Mouse (Mus musculus): ENCODE data around the gene Bcl2l13. TPM values are rescaled to one million over a fixed set of nuclear protein-coding genes. Genes with fewer than 3 reads are reported as not detected.

Gene Bcl2l13
- total and polyA plus RNA-seq, 2 experiments: 17.4 to 24.3 TPM

- DNase-seq (ENCODE audit: extremely low read depth, low read depth, low spot score): no peak
- 37% methylated on average over 2 of the region's 2 CpGs for WGBS
Measured at GRCm38 (mm10) chr6:120926880-120927279, 90.9 kb downstream of the Bcl2l13 start.

GRCm38 (mm10) chr6:120927765-120928164 lies 91.8 kb downstream of the Bcl2l13 start:
- Histone ChIP-seq H3K36me3 (ENCODE audit: control insufficient read depth, insufficient read depth, low read length) (peaks cover 2% of the 10 kb centered on the region; the same call in 1 of the 2 replicates), H3K4me3 (ENCODE audit: insufficient read depth, low read depth, low read length) (no peak overlapping the region), H3K4me1 (ENCODE audit: control insufficient read depth, insufficient read depth, low read length) (peaks cover 14% of the 10 kb centered on the region), H3K27ac (replicated peaks; ENCODE audit: insufficient read depth, low read depth, low read length) (0 out of 2 replicates have a peak overlapping the region, but pooled peaks have one; percentile 2), H3K9ac (ENCODE audit: low read depth, low read length) (no peak overlapping the region), H3K79me2 (ENCODE audit: control insufficient read depth, insufficient read depth, low read length) (no peaks in the 10 kb centered on the region), H3K27me3 (ENCODE audit: control insufficient read depth, insufficient read depth, low read length) (no peaks in the 10 kb centered on the region)
- DNase-seq (ENCODE audit: extremely low read depth, low read depth, low spot score): peak; percentile 79
- TF ChIP-seq POLR2A (IDR thresholded peaks at IDR 0.05; ENCODE audit: extremely low read depth, insufficient read depth, low read length) (no peak), CTCF (IDR thresholded peaks at IDR 0.05; ENCODE audit: low read depth, low read length) (no peak)
- WGBS: 13% methylated on average over 3 of the region's 3 CpGs

More at GRCm38 (mm10) chr6:120926880-120927279, 90.9 kb downstream of the Bcl2l13 start:
- peak overlapping the region; percentile 5 for H3K27ac ChIP-seq (replicated peaks; ENCODE audit: insufficient read depth, low read depth, low read length)
- H3K9ac ChIP-seq (ENCODE audit: low read depth, low read length): 0 out of 2 replicates have a peak overlapping the region, but pooled peaks have one; percentile 3
- peaks cover 13% of the 10 kb centered on the region for H3K4me1 ChIP-seq (ENCODE audit: control insufficient read depth, insufficient read depth, low read length)
- H3K36me3 ChIP-seq (ENCODE audit: control insufficient read depth, insufficient read depth, low read length): peaks cover 2% of the 10 kb centered on the region; the same call in 1 of the 2 replicates
- no peaks in the 10 kb centered on the region for H3K79me2 ChIP-seq (ENCODE audit: control insufficient read depth, insufficient read depth, low read length)
- H3K4me3 ChIP-seq (ENCODE audit: insufficient read depth, low read depth, low read length): no peak overlapping the region
- no peaks in the 10 kb centered on the region for H3K27me3 ChIP-seq (ENCODE audit: control insufficient read depth, insufficient read depth, low read length)
- TF ChIP-seq CTCF (IDR thresholded peaks at IDR 0.05; ENCODE audit: low read depth, low read length): no peak
- TF ChIP-seq POLR2A (IDR thresholded peaks at IDR 0.05; ENCODE audit: extremely low read depth, insufficient read depth, low read length): no peak

- TF ChIP-seq POLR2A (IDR thresholded peaks at IDR 0.05; ENCODE audit: extremely low read depth, insufficient read depth, low read length): no peak
- no peak for TF ChIP-seq CTCF (IDR thresholded peaks at IDR 0.05; ENCODE audit: low read depth, low read length)
- Histone ChIP-seq H3K27me3 (ENCODE audit: control insufficient read depth, insufficient read depth, low read length) (no peaks in the 10 kb centered on the region), H3K27ac (replicated peaks; ENCODE audit: insufficient read depth, low read depth, low read length) (no peak overlapping the region), H3K4me3 (ENCODE audit: insufficient read depth, low read depth, low read length) (no peak overlapping the region), H3K79me2 (ENCODE audit: control insufficient read depth, insufficient read depth, low read length) (no peaks in the 10 kb centered on the region), H3K4me1 (ENCODE audit: control insufficient read depth, insufficient read depth, low read length) (peaks cover 14% of the 10 kb centered on the region), H3K36me3 (ENCODE audit: control insufficient read depth, insufficient read depth, low read length) (peaks cover 2% of the 10 kb centered on the region), H3K9ac (ENCODE audit: low read depth, low read length) (no peak overlapping the region)
- 58% methylated on average over 1 of the region's 1 CpGs for WGBS
- no peak for DNase-seq (ENCODE audit: extremely low read depth, low read depth, low spot score)
Measured at GRCm38 (mm10) chr6:120929421-120929820, 93.4 kb downstream of the Bcl2l13 start.

- Histone ChIP-seq H3K4me3 (ENCODE audit: insufficient read depth, low read depth, low read length) (no peak overlapping the region), H3K9ac (ENCODE audit: low read depth, low read length) (no peak overlapping the region), H3K27ac (replicated peaks; ENCODE audit: insufficient read depth, low read depth, low read length) (no peak overlapping the region), H3K4me1 (ENCODE audit: control insufficient read depth, insufficient read depth, low read length) (peaks cover 14% of the 10 kb centered on the region), H3K36me3 (ENCODE audit: control insufficient read depth, insufficient read depth, low read length) (peaks cover 2% of the 10 kb centered on the region), H3K79me2 (ENCODE audit: control insufficient read depth, insufficient read depth, low read length) (no peaks in the 10 kb centered on the region), H3K27me3 (ENCODE audit: control insufficient read depth, insufficient read depth, low read length) (no peaks in the 10 kb centered on the region)
- DNase-seq (ENCODE audit: extremely low read depth, low read depth, low spot score): no peak
- WGBS: 91% methylated on average over 6 of the region's 6 CpGs
- TF ChIP-seq CTCF (IDR thresholded peaks at IDR 0.05; ENCODE audit: low read depth, low read length): no peak
- TF ChIP-seq POLR2A (IDR thresholded peaks at IDR 0.05; ENCODE audit: extremely low read depth, insufficient read depth, low read length): no peak
Measured at GRCm38 (mm10) chr6:120930450-120931306, 94.7 kb downstream of the Bcl2l13 start.

- peaks cover 2% of the 10 kb centered on the region for H3K36me3 ChIP-seq (ENCODE audit: control insufficient read depth, insufficient read depth, low read length)
- H3K4me3 ChIP-seq (ENCODE audit: insufficient read depth, low read depth, low read length): no peak overlapping the region
- no peak overlapping the region for H3K27ac ChIP-seq (replicated peaks; ENCODE audit: insufficient read depth, low read depth, low read length)
- TF ChIP-seq POLR2A (IDR thresholded peaks at IDR 0.05; ENCODE audit: extremely low read depth, insufficient read depth, low read length) (no peak), CTCF (IDR thresholded peaks at IDR 0.05; ENCODE audit: low read depth, low read length) (no peak)
- H3K27me3 ChIP-seq (ENCODE audit: control insufficient read depth, insufficient read depth, low read length): no peaks in the 10 kb centered on the region
- H3K79me2 ChIP-seq (ENCODE audit: control insufficient read depth, insufficient read depth, low read length): no peaks in the 10 kb centered on the region
- 51% methylated on average over 12 of the region's 12 CpGs for WGBS
- DNase-seq (ENCODE audit: extremely low read depth, low read depth, low spot score): peak; percentile 55
- peaks cover 6% of the 10 kb centered on the region for H3K4me1 ChIP-seq (ENCODE audit: control insufficient read depth, insufficient read depth, low read length)
- H3K9ac ChIP-seq (ENCODE audit: low read depth, low read length): no peak overlapping the region
Measured at GRCm38 (mm10) chr6:120932597-120932996, 96.6 kb downstream of the Bcl2l13 start.

- H3K4me3 ChIP-seq (ENCODE audit: insufficient read depth, low read depth, low read length): no peak overlapping the region
- peaks cover 2% of the 10 kb centered on the region for H3K36me3 ChIP-seq (ENCODE audit: control insufficient read depth, insufficient read depth, low read length)
- H3K4me1 ChIP-seq (ENCODE audit: control insufficient read depth, insufficient read depth, low read length): 0 out of 2 replicates have a peak, but pooled peaks cover 2% of the 10 kb centered on the region
- H3K9ac ChIP-seq (ENCODE audit: low read depth, low read length): no peak overlapping the region
- no peak overlapping the region for H3K27ac ChIP-seq (replicated peaks; ENCODE audit: insufficient read depth, low read depth, low read length)
- H3K27me3 ChIP-seq (ENCODE audit: control insufficient read depth, insufficient read depth, low read length): no peaks in the 10 kb centered on the region
- no peak for TF ChIP-seq CTCF (IDR thresholded peaks at IDR 0.05; ENCODE audit: low read depth, low read length)
- 91% methylated on average over 7 of the region's 7 CpGs for WGBS
- no peak for DNase-seq (ENCODE audit: extremely low read depth, low read depth, low spot score)
- H3K79me2 ChIP-seq (ENCODE audit: control insufficient read depth, insufficient read depth, low read length): no peaks in the 10 kb centered on the region
Measured at GRCm38 (mm10) chr6:120933670-120934069, 97.7 kb downstream of the Bcl2l13 start.
